Mouse (Mus musculus): ENCODE measurements at regions not wholly inside any gene's neighbourhood (a gene's known extent, or its start where the extent isn't known, plus 50 kb on each side); places are given as distances from the start of the nearest gene placed in this dataset.

DNA sequence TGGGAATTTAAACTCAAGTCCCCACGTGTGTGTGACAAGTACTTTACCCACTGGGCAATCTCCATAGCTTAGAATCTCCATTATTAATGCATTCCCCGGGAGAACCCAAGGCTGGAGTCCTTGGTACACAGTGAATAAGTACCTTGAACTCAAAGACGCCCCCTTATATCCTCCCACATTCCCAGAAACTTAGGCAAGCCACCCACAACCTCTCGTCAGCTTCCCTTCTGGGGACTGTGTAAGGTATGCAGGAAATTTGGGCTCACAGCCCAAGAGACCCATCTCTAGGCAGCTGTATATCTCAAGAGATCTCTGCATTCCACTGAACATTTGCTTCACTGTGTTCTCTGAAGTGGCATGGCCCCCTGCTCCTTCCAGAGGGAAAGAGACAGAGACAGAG lies 288.3 kb downstream of the Sox9 start:
- intact Hi-C loops (cut with DNase I) = no loop called here
- no peak for DNase-seq (ENCODE audit: low spot score in 2 of 2)

DNA sequence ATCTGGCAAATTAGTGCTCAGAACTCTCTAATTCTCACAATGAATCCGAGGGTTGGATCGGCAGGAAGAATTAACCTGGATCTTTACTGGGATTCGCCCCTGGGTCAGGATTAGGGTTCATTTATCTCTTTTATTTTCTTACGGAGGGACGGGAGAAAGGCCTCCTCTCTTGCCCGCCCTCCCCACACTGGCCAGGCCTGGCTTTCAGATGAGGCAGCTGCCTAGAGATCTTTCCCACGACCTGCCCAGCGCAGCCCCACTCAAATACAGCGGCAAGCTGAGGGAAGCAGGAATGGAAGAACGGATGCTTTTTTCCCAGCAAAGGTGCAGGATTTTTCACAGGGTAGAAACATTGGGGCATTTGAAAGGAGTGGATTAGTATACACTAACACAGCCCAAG lies 289.9 kb downstream of the Sox9 start:
- intact Hi-C loops (cut with DNase I) = no loop called here
- DNase-seq (ENCODE audit: low spot score in 2 of 2) = no peak

DNA sequence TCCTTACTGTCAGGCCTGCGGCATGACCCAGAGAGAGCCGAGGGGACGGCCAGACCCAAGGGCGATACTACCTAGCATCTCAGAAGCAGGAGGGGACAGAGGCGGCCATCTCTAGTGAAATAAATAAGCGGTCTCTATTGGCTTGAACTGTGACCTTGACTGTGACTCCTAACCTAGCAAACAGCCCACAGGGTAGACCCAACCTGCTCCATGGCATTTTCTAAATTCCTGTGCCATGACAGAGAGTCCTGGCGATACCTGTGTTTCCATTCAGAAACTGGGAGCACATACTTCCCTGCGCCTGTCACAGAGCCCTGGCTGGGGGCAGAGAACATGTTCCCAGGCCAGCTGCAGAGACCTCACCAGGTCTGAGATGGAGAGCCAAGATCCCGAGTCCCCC lies 292.3 kb downstream of the Sox9 start:
- DNase-seq (ENCODE audit: low spot score in 2 of 2) = no peak
- intact Hi-C loops (cut with DNase I) = no loop called here

DNA sequence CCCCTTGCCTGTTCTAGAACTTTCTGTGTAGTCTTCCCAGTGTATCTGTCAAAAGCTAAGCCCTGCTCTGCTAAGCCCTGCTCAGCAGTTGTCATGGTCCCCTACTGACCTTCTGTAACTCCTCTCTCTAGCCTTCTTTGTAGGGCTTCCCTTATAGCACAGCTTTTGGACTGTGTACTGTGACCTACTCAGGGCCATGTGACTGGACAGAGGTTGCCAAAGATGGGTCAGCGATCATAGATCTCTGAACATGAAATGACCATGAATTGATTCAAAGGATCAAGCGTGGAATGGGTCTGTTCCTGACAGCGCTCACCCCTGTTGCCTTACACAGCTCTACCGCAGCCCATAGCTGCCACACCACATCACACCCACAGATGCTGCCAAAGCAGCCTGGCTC lies 294.3 kb downstream of the Sox9 start:
- intact Hi-C loops (cut with DNase I) = no loop called here
- DNase-seq (ENCODE audit: low spot score in 2 of 2) = no peak

DNA sequence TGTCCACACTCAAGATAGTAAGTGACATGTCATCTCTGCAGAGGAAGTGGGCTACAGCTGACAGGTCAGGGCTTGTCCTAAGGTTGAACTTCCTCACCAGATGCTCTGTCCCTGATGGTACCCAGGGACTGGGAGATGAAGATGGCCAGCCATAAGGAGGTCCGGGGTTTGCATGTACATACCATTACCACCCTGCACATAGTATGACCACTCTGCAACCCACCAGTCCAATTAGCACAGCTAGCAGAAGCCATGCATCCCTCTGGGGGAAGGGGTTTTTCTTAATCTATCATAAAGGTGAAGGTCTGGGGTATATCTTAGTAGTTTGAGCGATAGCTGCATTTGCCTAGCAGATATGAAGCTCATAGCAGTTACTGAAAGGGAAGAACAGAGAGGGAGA lies 298.3 kb downstream of the Sox9 start:
- no peak for DNase-seq (ENCODE audit: low spot score in 2 of 2)
- intact Hi-C loops (cut with DNase I) = no loop called here

DNA sequence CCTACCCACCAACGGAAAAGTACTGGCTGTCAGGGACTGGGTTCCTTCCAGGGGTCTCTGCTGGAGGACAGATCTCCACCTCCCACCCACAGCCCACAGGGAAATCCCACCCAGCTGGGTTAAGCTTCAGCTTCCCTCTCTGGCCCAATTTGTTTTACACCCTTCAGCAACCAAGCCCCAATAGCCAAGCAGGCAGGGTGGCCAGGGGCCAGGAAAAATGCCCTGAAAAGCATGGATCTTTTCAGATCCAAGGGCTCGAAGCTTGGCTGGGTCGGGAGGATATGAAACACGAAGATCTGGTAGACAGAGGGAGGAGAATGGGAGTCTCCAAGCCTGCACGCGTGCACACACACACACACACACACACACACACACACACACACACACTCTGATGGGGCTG lies 302.4 kb downstream of the Sox9 start:
- DNase-seq (ENCODE audit: low spot score in 2 of 2) = no peak
- intact Hi-C loops (cut with DNase I) = no loop called here

DNA sequence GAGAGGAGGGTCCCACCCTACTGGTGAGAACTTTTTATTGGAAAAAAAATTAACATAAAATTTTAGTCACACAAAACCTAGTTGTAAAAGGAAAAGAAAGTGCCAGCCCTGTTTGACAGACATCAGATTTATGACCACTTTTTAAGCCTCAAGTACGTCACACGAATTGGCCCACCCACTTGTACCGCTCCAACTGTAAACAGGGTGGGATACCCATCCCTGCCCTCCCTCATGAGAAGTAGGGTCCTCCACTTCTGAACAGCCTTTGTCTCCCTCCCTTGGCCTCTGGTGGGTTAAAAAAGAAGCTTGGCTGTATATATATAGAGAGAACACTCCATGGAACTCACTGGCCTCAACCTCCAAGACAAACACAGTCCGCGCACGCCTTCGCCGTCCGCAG lies 303.5 kb downstream of the Sox9 start:
- no peak for DNase-seq (ENCODE audit: low spot score in 2 of 2)
- intact Hi-C loops (cut with DNase I) = no loop called here

DNA sequence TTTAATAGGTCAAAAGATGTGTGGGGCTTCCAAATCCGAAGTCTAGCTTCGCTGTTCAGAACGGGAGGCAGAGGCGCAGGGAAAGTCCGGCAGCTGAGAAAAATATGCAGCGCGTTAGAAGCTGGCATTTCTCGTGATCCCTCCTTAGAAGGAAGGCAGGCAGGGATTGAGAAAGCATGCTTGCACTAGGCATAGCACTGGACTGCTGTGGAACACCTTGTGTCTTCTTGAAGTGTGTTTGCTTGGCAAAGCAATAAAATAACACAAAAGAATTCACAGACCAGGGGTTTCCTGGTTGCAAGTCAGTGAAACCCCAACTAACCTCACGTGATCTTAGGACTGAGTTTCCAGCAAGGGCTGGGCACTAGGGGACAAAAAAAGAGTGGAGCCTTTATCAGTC lies 305.1 kb downstream of the Sox9 start:
- no peak for DNase-seq (ENCODE audit: low spot score in 2 of 2)

DNA sequence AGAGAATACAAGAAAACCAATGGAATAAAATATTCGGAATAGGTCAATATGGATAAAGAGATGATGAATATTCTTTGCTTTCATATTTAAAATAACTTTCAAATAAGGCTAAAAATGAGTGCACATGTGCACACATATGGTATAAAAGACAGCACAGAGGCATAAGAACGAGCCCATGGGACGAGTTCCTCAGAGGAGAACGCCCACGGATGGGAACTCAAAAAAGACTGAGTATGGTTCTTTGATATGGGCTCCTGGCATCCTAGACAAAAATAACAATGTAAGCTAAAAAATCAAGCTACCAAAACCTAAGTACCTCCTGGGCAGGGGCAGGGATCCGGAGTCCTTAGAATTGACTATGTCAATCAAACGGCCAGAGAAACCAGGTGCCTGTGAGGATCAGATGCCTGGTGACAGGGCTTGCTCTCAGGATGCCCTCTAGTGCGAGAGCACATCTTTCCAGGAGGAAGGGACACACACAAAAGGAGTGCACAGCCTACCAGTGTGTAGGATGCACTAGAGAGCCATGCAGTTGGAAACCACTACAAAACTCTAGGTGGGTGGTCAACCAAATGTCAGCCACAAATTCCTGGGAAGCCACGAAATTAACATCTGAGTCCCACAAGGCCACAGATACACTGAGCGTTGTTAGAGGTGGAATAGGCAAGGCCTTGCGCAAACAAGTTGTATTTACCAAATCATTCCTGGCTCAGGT lies 307.8 kb downstream of the Sox9 start:
- intact Hi-C loops (cut with DNase I) = no loop called here
- DNase-seq (ENCODE audit: low spot score in 2 of 2) = peak in 1 of 2 experiments; percentile 23

More for the DNA sequence above, 305.1 kb downstream of the Sox9 start:
- intact Hi-C loops (cut with DNase I) = no loop called here

DNA sequence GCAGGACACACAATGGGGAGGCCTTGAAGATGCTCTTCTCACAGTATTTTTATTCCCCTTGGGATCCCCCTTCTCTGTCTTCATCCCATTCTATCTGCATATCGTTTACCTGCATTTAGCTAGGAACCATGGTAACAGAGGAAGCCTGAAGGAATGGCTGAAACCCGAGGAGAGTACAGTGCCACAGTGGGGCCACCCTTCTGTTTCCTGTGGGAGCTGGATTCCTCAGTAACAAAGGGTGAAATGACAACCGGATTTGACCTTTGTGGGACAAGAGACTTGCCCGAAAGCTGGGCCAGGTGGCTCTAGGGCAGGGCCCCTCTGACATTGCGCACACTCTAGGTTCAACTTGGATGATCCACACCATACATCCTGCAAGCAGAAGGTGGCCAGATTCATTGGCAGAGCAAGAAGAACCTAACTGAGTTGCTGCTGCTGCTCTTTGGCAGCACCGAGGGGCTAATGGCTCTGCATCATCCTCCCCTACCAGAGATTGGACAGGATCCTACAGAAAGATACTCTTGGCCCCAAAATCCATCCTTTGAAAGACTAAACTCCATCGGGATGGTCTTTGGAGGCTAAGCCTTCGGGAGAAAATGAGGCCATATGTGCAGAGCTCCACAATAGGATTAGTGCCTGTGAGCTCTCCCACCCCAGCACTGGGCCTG lies 310.0 kb downstream of the Sox9 start:
- intact Hi-C loops (cut with DNase I) = no loop called here
- no peak for DNase-seq (ENCODE audit: low spot score in 2 of 2)

DNA sequence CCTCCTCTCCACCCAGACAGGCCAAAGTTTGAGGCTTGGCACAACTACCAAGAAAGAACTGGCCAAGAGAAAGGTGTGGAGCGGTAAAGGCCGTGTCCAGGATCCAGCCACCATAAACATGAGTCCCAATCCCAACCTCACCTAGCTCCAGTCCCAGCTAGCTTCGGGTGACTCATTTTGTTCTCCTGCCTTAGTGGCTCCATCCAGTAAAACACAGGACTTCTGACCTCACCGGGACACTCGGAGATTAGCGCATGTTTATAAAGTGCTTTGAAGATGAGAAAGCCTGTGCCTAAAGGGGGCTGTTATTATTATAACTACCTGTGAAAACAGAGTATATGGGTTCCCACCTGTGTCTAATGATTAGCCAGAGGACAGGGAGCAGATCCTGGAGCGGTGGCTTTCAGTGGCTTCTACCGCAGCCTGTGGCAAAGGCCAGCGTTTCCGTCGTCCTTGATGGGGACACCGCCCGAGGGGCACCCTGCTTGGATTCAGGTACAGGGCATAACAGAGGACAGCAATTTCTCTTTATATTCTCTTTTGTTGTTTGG lies 311.9 kb downstream of the Sox9 start:
- DNase-seq (ENCODE audit: low spot score in 2 of 2) = no peak
- intact Hi-C loops (cut with DNase I) = no loop called here

DNA sequence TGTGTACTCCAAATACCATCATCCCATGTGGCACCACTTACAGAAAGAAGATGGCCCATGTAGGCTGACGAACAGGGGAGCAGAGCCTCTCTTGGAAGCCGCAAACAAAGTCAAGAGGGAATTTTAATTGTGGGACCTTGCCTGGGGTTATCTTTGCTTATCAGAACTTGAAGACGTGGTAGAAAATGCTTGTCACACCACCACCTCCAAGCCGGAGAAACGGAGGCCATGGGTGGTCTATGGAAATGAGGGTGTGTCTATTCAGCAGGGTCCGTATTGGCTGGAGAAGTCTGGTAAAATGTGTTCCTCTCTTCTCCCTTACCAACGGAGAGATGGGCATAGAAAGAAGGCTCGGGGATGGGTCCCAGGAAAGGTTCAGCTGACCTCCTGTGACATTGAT lies 313.6 kb downstream of the Sox9 start:
- DNase-seq (ENCODE audit: low spot score in 2 of 2) = no peak
- intact Hi-C loops (cut with DNase I) = no loop called here

DNA sequence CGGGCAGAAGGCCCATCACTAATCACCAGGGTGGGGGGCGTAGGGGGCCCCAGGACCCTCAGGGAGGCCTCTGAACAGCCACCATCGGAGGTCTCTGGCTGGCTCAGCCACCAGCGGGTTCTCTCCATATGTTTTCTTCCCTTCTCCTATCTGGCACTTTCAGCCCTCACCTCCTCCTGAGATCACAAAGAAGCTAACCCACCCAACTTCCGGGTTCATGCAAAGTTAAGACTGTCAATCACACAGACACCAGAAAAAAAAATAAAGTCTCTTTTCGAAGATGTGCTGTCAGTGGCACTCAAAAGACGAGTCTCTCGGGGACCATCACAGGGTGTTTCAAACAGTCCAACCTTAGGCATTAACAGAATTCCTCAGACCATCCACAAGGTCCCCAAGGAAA lies 314.2 kb downstream of the Sox9 start:
- no peak for DNase-seq (ENCODE audit: low spot score in 2 of 2)
- intact Hi-C loops (cut with DNase I) = no loop called here

DNA sequence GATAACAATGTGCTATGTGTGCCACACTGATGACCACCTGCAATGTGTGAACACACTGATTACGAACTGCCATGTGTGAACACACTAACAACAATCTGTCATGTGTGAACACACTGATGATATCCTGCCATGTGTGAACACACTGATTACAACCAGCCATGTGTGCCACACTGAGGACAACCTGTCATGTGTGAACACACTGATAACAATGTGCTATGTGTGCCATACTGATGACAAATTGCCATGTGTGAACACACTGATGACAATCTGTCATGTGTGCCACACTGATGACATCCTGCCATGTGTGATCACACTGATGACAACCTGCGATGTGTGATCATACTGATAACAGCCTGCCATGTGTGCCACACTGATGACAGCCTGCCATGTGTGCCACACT lies 316.3 kb downstream of the Sox9 start:
- DNase-seq (ENCODE audit: low spot score in 2 of 2) = no peak
- intact Hi-C loops (cut with DNase I) = no loop called here

DNA sequence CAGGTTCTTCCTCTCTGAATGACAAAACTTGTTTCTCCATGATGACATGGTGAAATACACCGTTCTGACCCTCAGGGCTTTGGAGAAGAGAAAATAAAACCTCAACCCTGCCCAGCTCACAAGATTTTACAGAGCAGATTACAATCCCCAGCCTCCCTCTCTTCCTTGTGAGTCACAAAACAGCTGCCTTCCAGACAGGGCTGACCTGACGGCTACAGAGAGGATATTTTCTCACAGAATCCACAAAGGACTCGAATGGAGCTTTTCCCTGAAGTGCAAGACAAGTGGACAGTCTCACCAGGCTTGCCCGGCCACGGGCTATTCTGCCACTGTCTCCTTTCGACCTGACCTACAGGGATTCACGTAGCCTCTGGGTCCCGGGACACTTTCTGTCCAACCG lies 318.8 kb downstream of the Sox9 start:
- DNase-seq (ENCODE audit: low spot score in 2 of 2) = no peak
- intact Hi-C loops (cut with DNase I) = no loop called here

DNA sequence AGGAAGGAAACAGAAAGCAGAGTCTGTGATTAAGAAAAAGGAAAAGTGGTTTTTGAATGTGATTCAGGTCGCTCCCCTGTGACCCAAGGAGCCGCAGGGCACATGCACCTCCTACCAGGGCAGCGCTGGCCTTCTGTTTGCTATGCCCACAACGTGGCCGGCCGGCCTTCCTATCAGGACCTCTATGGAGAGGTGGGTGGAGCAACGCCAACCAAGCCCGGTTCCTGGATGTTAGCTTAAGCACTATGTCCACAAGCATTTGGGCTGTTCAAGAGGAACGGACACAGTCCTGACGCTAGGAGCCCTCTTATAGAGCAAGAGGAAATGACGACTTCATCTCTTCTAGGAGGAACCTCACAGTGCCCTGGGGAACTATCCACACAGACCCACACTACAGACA lies 319.5 kb downstream of the Sox9 start:
- no peak for DNase-seq (ENCODE audit: low spot score in 2 of 2)
- intact Hi-C loops (cut with DNase I) = no loop called here

DNA sequence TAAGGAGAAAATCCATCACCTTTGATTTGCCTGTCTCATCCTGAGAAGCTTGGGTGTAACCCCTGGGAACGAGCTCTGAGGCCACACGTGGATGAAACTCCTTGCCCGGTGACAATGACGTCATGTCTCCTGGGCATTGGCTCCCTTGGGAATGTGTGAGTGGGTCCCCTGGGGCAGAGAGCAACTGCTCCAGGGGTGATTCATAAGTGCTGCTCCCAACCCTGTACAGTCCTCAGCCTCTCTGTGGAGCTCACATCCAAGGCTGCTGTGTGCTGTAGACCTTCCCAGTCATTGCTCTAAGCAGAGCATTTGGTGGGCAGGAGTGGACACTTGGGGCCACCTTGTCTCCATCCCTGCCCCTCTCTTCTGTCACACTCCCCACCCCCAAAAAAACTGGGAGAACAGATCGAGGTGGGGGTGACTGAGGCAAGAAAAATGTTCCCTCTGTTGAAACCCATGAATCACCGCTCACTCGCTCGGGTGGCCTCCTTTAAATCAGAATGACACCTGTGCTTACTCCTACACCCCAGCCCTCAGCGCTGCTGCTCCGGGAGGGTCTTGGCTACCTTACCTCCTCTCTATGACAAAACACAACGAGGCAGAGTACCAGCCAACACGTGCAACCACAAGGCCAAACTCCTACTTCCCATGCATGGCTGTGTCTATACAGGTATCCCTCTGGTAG lies 321.3 kb downstream of the Sox9 start:
- DNase-seq (ENCODE audit: low spot score in 2 of 2) = peak; percentile 14 to 40

DNA sequence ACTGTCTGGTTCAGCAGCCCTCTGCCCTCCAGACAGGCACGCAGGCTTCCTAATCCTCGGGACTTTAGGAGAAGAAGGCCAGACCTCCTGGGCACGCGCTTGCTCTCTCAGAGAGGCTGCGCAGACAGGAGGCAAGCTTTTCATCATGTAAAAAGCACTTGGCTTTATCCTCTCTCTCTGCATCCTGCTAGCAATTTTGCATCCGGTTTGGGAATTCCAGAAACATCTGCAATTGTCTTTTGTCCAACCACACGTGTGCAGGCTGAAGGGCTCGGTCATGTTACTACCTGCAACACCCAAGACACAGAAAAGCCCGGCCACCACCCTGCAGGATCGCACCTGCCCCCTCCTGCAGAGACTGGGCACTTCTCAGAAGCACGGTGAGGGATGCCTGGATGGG lies 323.3 kb downstream of the Sox9 start:
- DNase-seq (ENCODE audit: low spot score in 2 of 2) = no peak
- intact Hi-C loops (cut with DNase I) = no loop called here

More for the DNA sequence above, 321.3 kb downstream of the Sox9 start:
- intact Hi-C loops (cut with DNase I) = no loop called here

DNA sequence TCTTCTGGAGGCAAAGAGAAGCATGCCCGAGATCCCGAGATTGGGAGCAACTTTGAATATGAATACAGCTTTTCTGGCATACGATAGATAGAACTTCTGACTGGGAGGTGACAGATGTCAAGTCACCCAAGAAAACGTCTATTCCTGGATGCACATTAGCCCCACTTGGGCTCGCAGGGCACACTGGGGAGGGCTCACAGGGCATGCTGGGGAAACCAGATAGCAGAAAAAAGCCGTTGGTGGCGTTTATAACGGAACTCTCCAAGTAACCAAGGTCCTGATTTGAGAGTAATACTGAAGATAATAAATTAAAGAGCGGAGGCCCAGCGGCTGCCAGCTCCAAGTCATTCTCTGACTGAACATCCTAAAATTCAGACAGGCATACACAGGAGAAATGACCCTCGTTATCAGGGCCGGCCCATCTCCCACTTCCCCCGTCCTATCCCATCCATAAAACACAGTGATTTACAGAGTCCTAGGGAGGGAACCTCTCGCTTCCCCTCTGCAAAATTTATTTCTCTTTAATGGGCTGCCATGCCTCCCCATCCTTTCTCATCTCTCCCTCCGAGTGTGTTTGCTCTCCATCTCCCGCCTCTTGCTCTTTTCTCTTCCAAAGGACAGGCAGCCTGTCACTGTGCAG lies 325.3 kb downstream of the Sox9 start:
- DNase-seq (ENCODE audit: low spot score in 2 of 2) = no peak
- intact Hi-C loops (cut with DNase I) = no loop called here

DNA sequence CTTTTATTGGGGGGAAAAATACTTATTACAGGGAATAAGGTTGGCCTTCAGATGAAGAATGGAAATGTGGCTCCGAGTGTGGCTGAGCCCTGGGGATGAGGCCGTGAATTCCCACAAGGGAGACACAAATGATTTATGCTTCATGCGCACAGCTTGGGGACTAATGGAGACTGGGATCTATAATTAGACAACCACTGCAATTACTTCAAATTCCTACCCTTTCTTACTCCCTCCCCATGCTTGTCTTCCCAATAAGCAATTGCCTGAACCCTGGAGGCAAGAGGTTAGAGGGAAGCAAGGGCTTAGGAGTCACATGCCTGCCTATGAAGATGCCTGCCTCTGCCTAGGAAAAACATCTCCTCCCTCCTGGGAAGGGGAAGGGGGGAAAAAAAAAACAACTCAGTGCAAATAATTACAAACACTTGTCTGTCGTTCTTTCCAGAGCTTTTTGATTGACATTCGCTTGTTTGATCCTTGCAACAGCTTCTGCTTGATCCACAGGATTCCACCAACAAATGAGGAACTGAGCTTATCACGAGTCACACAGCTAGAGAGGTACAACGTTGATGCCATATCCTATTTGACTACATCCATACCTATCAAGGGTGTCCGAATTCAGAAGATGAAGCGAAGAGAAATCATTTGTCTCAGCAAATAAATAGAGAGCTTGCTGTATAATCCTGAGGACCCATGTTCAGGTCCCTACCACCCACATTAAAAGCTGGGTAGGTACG lies 326.1 kb downstream of the Sox9 start:
- intact Hi-C loops (cut with DNase I) = no loop called here
- no peak for DNase-seq (ENCODE audit: low spot score in 2 of 2)

All from left cerebral cortex, postnatal 36 days (tissue).